In the genomic region with DNA sequence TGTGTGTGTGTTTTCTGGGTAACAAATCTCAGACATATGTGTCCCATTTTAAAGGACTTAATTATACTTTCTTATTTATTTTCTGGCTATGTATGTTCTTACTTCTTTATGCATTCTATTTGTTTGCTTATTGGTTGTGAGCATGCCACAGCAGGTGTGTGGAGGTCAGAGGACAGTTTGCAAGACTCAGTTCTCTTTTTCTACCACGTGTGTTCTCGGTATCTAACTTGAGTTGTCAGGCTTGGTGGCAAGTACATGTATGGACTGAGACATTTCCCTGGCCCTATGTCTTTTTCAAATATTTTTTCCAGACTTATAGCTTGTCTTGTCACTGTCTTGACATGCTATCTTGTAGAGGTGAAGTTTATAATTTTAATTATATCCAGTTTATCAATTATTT, we compare ENCODE assay signal across 35 mouse cellular contexts.
"Had no signal": no experiment of that assay in that cellular context is flagged by ENCODE, and none has a peak within 500 bp of the region (broad histone marks: within the 10 kb centered on the region; RNA-seq: fewer than 3 reads in every experiment).

No protein-coding gene starts in this region.

- H3K4me1 ChIP-seq: heart, embryonic 10.5 days; hindbrain, embryonic 10.5 days; hindbrain, embryonic 12.5 days; intestine, embryonic 15.5 days; kidney, embryonic 15.5 days had no signal

- H3K36me3 ChIP-seq: heart, embryonic 10.5 days; heart, embryonic 12.5 days; heart, embryonic 13.5 days; heart, embryonic 15.5 days; hindbrain, embryonic 10.5 days; hindbrain, embryonic 12.5 days; hindbrain, embryonic 13.5 days; hindbrain, embryonic 15.5 days; intestine, embryonic 15.5 days; kidney, embryonic 15.5 days had no signal

- H3K27me3 ChIP-seq: heart, embryonic 12.5 days; heart, embryonic 13.5 days; heart, embryonic 15.5 days; hindbrain, embryonic 12.5 days; hindbrain, embryonic 13.5 days; hindbrain, embryonic 15.5 days; intestine, embryonic 15.5 days; kidney, embryonic 15.5 days had no signal

- H3K27ac ChIP-seq: heart, embryonic 10.5 days; heart, embryonic 13.5 days; heart, embryonic 15.5 days; hindbrain, embryonic 10.5 days; hindbrain, embryonic 12.5 days; hindbrain, embryonic 13.5 days; hindbrain, embryonic 14.5 days; hindbrain, embryonic 15.5 days; hindbrain, postnatal 0 days; intestine, embryonic 15.5 days; kidney, embryonic 15.5 days; kidney, postnatal 0 days; layer of hippocampus, adult 2 months had no signal

- H3K4me2 ChIP-seq: heart, embryonic 11.5 days; heart, embryonic 12.5 days; heart, embryonic 13.5 days; heart, embryonic 15.5 days; hindbrain, embryonic 12.5 days; hindbrain, embryonic 13.5 days; hindbrain, embryonic 14.5 days; hindbrain, embryonic 15.5 days; intestine, embryonic 15.5 days; kidney, embryonic 15.5 days had no signal

- ATAC-seq: hindbrain, embryonic 16.5 days; hindbrain, postnatal 0 days; inflammation-experienced regulatory T-cells, adult 6 months; intestine, embryonic 15.5 days; intestine, embryonic 16.5 days; intestine, postnatal 0 days had no signal

- DNase-seq: heart, postnatal 10 days; heart, postnatal 14 days; heart, postnatal 36 days; heart, postnatal 4 days; kidney, adult 11 months; kidney, adult 18-20 months; kidney, adult 2 months; kidney, adult 8-10 months; kidney, adult 9 months; kidney, postnatal 10 days; kidney, postnatal 14 days; kidney, postnatal 25 days; kidney, postnatal 36 days; kidney, postnatal 4 days; layer of hippocampus, adult 9-11 months; layer of hippocampus, postnatal 36 days had no signal

- H3K9me3 ChIP-seq: heart, embryonic 10.5 days; heart, embryonic 15.5 days; intestine, embryonic 15.5 days; kidney, embryonic 15.5 days had no signal

- H3K4me3 ChIP-seq: heart, embryonic 10.5 days; heart, embryonic 12.5 days; heart, embryonic 13.5 days; heart, embryonic 15.5 days; hindbrain, embryonic 10.5 days; hindbrain, embryonic 12.5 days; hindbrain, embryonic 13.5 days; hindbrain, embryonic 15.5 days; intestine, embryonic 15.5 days; kidney, embryonic 15.5 days; layer of hippocampus, adult 2 months had no signal

- H3K9ac ChIP-seq: heart, embryonic 12.5 days; heart, embryonic 13.5 days; heart, embryonic 15.5 days; hindbrain, embryonic 12.5 days; hindbrain, embryonic 13.5 days; hindbrain, embryonic 14.5 days; hindbrain, embryonic 15.5 days; intestine, embryonic 15.5 days; kidney, embryonic 15.5 days had no signal
